Mouse (Mus musculus) neural tube, embryonic 11.5 days (tissue): ENCODE data around the gene Galntl6. TPM values are rescaled to one million over a fixed set of nuclear protein-coding genes. Genes with fewer than 3 reads are reported as not detected.

Experiments
- ATAC-seq: fragments of 200-750 bp; cut with Nextera tagmentation; 2 replicates; pipeline ENCODE4 v1.8.0; 2017; ENCODE audit warnings: moderate number of reproducible peaks, mild to moderate bottlenecking, moderate TSS enrichment, moderate library complexity; ENCODE audit not compliant: insufficient read depth, low FRiP score, low TSS enrichment
- DNase-seq: peaks from one replicate; pipeline ENCODE4 v3.0.0-alpha.2; 2015; ENCODE audit warnings: low spot score
- H3K27ac ChIP-seq: fragments of 300-500 bp; sonication (generic); 2 replicates; pipeline ENCODE4 v1.5.1; 2014; ENCODE audit warnings: low read depth, mild to moderate bottlenecking, low read length
- H3K27me3 ChIP-seq: fragments of 300-500 bp; sonication (generic); 2 replicates; pipeline ENCODE4 v1.6.1; 2014; ENCODE audit warnings: mild to moderate bottlenecking, low read length, mixed read lengths; ENCODE audit not compliant: control insufficient read depth, insufficient read depth
- H3K36me3 ChIP-seq: fragments of 300-500 bp; sonication (generic); 2 replicates; pipeline ENCODE4 v1.6.1; 2014; ENCODE audit warnings: mild to moderate bottlenecking, low read length, moderate library complexity, mixed read lengths; ENCODE audit not compliant: control insufficient read depth, insufficient read depth
- H3K4me1 ChIP-seq: fragments of 300-500 bp; sonication (generic); 2 replicates; pipeline ENCODE4 v1.6.1; 2014; ENCODE audit warnings: low read length, mixed read lengths; ENCODE audit not compliant: control insufficient read depth, insufficient read depth
- H3K4me2 ChIP-seq: fragments of 300-500 bp; sonication (generic); 2 replicates; pipeline ENCODE4 v1.6.1; 2014; ENCODE audit warnings: low read depth, mild to moderate bottlenecking, moderate library complexity
- H3K4me3 ChIP-seq: fragments of 300-500 bp; sonication (generic); 2 replicates; pipeline ENCODE4 v1.5.1; 2014; ENCODE audit warnings: low read depth, low read length
- H3K9ac ChIP-seq: fragments of 300-500 bp; sonication (generic); 2 replicates; pipeline ENCODE4 v1.6.1; 2014; ENCODE audit warnings: mild to moderate bottlenecking, low read length
- H3K9me3 ChIP-seq: fragments of 300-500 bp; sonication (generic); 2 replicates; pipeline ENCODE4 v1.6.1; 2016; ENCODE audit warnings: low read length; ENCODE audit not compliant: control insufficient read depth
- WGBS: fragments of 180-500 bp; shearing (Covaris S2); extraction: QIAGEN DNeasy Blood & Tissue Kit; methylation state at CpG from one replicate; pipeline ENCODE4 v1.1.7; 2014; 5-methylcytosine and 5-hydroxymethylcytosine counted together
- polyA plus RNA-seq: library from polyadenylated mRNA; unstranded; fragments of >200 nt; fragmentation: Nextera tagmentation; extraction: Ambion mirVana; gene quantifications from 2 replicates; pipeline ENCODE4 v1.2.1, GENCODE M21; 2014

Galntl6 gene
- polyA plus RNA-seq, 1 experiment from 2014 or later = 3.3 TPM

DNA sequence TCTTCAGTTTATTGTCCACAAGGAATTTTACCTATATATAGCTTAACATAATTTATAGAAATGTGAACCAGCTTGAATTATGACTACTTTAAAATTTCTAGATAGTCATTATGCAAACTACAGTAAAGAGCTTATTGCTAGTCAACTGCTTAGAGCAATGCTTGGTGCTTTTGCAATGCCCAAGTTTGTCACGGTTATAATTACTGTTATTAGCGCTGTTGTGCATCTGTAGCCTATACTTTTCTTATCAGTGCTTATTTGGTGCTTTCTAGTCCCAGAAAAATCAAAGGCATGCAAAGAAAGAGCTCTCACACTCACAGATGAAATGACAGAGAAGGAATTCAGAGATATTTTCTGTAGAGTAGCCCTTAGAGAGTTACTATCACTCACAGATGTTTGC is 599.0 kb downstream of the Galntl6 start:
- H3K36me3 ChIP-seq = no peaks in the 10 kb centered on the region
- H3K4me3 ChIP-seq = no peak overlapping the region
- no peak overlapping the region for H3K27ac ChIP-seq
- no peak overlapping the region for H3K4me2 ChIP-seq
- ATAC-seq (no peak), DNase-seq (no peak)
- H3K27me3 ChIP-seq = no peaks in the 10 kb centered on the region
- no peaks in the 10 kb centered on the region for H3K9me3 ChIP-seq
- H3K9ac ChIP-seq = no peak overlapping the region
- H3K4me1 ChIP-seq = no peaks in the 10 kb centered on the region
- WGBS = 97% methylated on average over 2 of the region's 2 CpGs

GRCm38 (mm10) chr8:58291487-58291886 is 621.0 kb downstream of the Galntl6 start:
- WGBS = 75% methylated on average over 4 of the region's 4 CpGs
- DNase-seq (no peak), ATAC-seq (no peak)
- Histone ChIP-seq H3K36me3 (no peaks in the 10 kb centered on the region), H3K9me3 (no peaks in the 10 kb centered on the region), H3K4me2 (no peak overlapping the region), H3K27me3 (no peaks in the 10 kb centered on the region), H3K9ac (no peak overlapping the region), H3K27ac (no peak overlapping the region), H3K4me1 (no peaks in the 10 kb centered on the region), H3K4me3 (no peak overlapping the region)

GRCm38 (mm10) chr8:58290080-58290479 is 622.4 kb downstream of the Galntl6 start:
- H3K4me1 ChIP-seq = no peaks in the 10 kb centered on the region
- DNase-seq (no peak), ATAC-seq (no peak)
- no peak overlapping the region for H3K27ac ChIP-seq
- H3K9ac ChIP-seq = no peak overlapping the region
- no peak overlapping the region for H3K4me3 ChIP-seq
- no peak overlapping the region for H3K4me2 ChIP-seq
- no peaks in the 10 kb centered on the region for H3K9me3 ChIP-seq
- H3K27me3 ChIP-seq = no peaks in the 10 kb centered on the region
- H3K36me3 ChIP-seq = no peaks in the 10 kb centered on the region

GRCm38 (mm10) chr8:58265485-58265884 is 647.0 kb downstream of the Galntl6 start:
- H3K4me1 ChIP-seq = no peaks in the 10 kb centered on the region
- no peaks in the 10 kb centered on the region for H3K27me3 ChIP-seq
- H3K4me3 ChIP-seq = no peak overlapping the region
- no peak overlapping the region for H3K9ac ChIP-seq
- DNase-seq (no peak), ATAC-seq (no peak)
- no peaks in the 10 kb centered on the region for H3K9me3 ChIP-seq
- 80% methylated on average over 2 of the region's 2 CpGs for WGBS
- no peak overlapping the region for H3K4me2 ChIP-seq
- no peak overlapping the region for H3K27ac ChIP-seq
- H3K36me3 ChIP-seq = no peaks in the 10 kb centered on the region

DNA sequence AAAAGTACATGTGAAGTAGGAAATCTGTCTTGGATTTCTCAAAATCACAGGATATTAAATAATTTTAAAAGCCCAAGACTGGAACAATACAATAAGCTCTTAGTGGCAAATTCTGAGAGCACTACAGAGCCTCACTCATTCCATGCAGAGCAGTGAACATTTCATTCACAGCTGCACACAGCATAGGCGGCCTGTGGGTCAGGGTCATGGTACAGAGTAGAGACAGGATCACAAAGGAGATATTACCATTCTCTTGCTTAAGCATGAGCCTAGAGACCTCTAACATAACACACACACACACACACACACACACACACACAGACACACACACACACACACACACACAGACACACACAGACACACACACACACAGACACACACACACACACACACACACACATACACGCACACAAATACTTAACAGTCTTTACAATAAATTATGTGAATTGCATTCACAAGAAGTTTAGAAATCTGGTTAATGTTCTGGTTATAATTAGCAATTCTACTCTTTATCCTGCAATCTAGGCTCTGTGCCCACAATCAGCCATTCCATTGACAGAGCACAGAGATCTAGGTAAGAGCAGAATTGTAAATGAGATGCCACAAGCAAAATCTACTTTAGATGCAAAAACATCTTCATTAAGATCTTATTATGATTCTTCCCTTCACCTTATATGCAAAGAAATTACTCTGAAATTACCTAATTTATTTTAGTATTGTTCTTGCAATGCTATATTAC is 653.7 kb downstream of the Galntl6 start:
- ATAC-seq = no peak
- H3K4me2 ChIP-seq = no peak overlapping the region

GRCm38 (mm10) chr8:58253620-58254019 is 658.8 kb downstream of the Galntl6 start:
- H3K27me3 ChIP-seq = no peaks in the 10 kb centered on the region
- no peak for DNase-seq
- H3K4me2 ChIP-seq = no peak overlapping the region
- H3K27ac ChIP-seq = no peak overlapping the region
- H3K9ac ChIP-seq = no peak overlapping the region
- H3K4me1 ChIP-seq = no peaks in the 10 kb centered on the region
- WGBS = 42% methylated on average over 1 of the region's 1 CpGs
- no peaks in the 10 kb centered on the region for H3K36me3 ChIP-seq
- no peak for ATAC-seq
- no peak overlapping the region for H3K4me3 ChIP-seq
- no peaks in the 10 kb centered on the region for H3K9me3 ChIP-seq

More for the DNA sequence above, 653.7 kb downstream of the Galntl6 start:
- no peak for DNase-seq
- 75% methylated on average over 2 of the region's 2 CpGs for WGBS
- H3K9ac ChIP-seq = no peak overlapping the region
- H3K4me1 ChIP-seq = no peaks in the 10 kb centered on the region
- H3K36me3 ChIP-seq = no peaks in the 10 kb centered on the region
- no peaks in the 10 kb centered on the region for H3K9me3 ChIP-seq
- H3K27ac ChIP-seq = no peak overlapping the region
- no peaks in the 10 kb centered on the region for H3K27me3 ChIP-seq
- no peak overlapping the region for H3K4me3 ChIP-seq

DNA sequence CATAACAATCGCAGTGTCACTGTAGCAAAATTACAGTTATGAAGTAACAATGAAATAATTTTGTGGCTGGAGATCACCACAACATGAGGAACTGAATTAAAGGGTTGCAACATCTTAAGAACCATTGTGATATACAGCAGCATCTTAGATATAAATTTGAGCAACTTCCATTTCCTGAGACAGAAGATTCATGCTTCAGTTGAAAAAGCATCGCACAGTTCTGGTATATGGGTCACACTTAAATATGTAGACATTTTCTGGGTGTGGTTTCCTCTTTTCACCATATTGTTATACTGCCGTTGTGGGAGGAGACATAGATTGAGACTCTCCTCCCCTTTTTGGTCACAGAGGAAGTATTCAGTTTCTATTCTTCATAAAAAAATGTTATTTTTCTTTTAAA is 667.6 kb downstream of the Galntl6 start:
- Histone ChIP-seq H3K9me3 (no peaks in the 10 kb centered on the region), H3K27ac (no peak overlapping the region), H3K4me1 (no peaks in the 10 kb centered on the region), H3K4me3 (no peak overlapping the region), H3K27me3 (no peaks in the 10 kb centered on the region), H3K4me2 (no peak overlapping the region), H3K9ac (no peak overlapping the region), H3K36me3 (no peaks in the 10 kb centered on the region)
- DNase-seq (no peak), ATAC-seq (no peak)
- 86% methylated on average over 3 of the region's 3 CpGs for WGBS

DNA sequence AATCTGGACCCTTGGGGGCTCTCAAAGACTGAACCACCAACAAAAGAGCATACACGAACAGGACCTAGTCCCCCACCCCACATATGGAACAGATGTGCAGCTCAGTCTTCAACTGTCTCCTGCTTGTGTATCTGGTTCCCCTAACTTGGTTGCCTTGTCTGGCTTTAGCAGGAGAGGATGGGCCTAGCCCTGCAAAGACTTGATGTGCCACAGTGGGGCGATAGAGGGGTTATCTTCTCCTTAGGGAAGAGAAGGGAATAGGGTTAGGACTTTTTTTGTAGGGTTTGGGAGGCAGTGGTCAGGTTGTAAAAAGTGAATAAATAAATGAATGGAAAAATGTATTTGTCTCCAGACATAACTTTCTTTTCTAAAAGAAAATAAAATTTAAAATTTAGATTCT is 678.2 kb downstream of the Galntl6 start:
- Histone ChIP-seq H3K27me3 (no peaks in the 10 kb centered on the region), H3K4me3 (no peak overlapping the region), H3K4me1 (no peaks in the 10 kb centered on the region), H3K27ac (no peak overlapping the region), H3K9ac (no peak overlapping the region), H3K4me2 (no peak overlapping the region), H3K36me3 (no peaks in the 10 kb centered on the region), H3K9me3 (no peaks in the 10 kb centered on the region)
- peak; percentile 22 for DNase-seq
- WGBS = 27% methylated on average over 2 of the region's 2 CpGs
- no peak for ATAC-seq

GRCm38 (mm10) chr8:58228725-58229124 is 683.7 kb downstream of the Galntl6 start:
- 88% methylated on average over 1 of the region's 1 CpGs for WGBS
- Histone ChIP-seq H3K27ac (no peak overlapping the region), H3K4me2 (no peak overlapping the region), H3K4me3 (no peak overlapping the region), H3K27me3 (no peaks in the 10 kb centered on the region), H3K9ac (no peak overlapping the region), H3K4me1 (no peaks in the 10 kb centered on the region), H3K9me3 (no peaks in the 10 kb centered on the region), H3K36me3 (no peaks in the 10 kb centered on the region)
- ATAC-seq = no peak
- DNase-seq = no peak
